Mouse (Mus musculus) midbrain, embryonic 12.5 days (tissue): ENCODE results near the gene Hmgcs2. TPM values are rescaled to one million over a fixed set of nuclear protein-coding genes. Genes with fewer than 3 reads are reported as not detected.
"Not testable (repeated sequence)": the region's sequence is repeated elsewhere in the genome, so short reads cannot be mapped to it uniquely, and the experiment has no call there.

Experiments used
- ATAC-seq: fragments of 200-750 bp; cut with Nextera tagmentation; 2 replicates; pipeline ENCODE4 v1.8.0; 2017; ENCODE audit warnings: low read depth, moderate TSS enrichment, moderate library complexity; ENCODE audit not compliant: low FRiP score
- H3K27ac ChIP-seq: fragments of 300-500 bp; sonication (generic); replicated peaks from 2 replicates; pipeline ENCODE4 v1.5.1; 2016; ENCODE audit warnings: mild to moderate bottlenecking
- H3K27me3 ChIP-seq: fragments of 300-500 bp; sonication (generic); 2 replicates; pipeline ENCODE4 v1.6.1; 2016; ENCODE audit warnings: mild to moderate bottlenecking
- H3K36me3 ChIP-seq: fragments of 300-500 bp; sonication (generic); 2 replicates; pipeline ENCODE4 v1.6.1; 2016
- H3K4me1 ChIP-seq: fragments of 300-500 bp; sonication (generic); 2 replicates; pipeline ENCODE4 v1.6.1; 2016
- H3K4me2 ChIP-seq: fragments of 300-500 bp; sonication (generic); replicated peaks from 2 replicates; pipeline ENCODE4 v1.6.1; 2016; ENCODE audit warnings: mild to moderate bottlenecking, moderate library complexity
- H3K4me3 ChIP-seq: fragments of 300-500 bp; sonication (generic); 2 replicates; pipeline ENCODE4 v1.5.1; 2016; ENCODE audit warnings: mild to moderate bottlenecking
- H3K9ac ChIP-seq: fragments of 300-500 bp; sonication (generic); replicated peaks from 2 replicates; pipeline ENCODE4 v1.6.1; 2016; ENCODE audit warnings: mild to moderate bottlenecking, moderate library complexity
- H3K9me3 ChIP-seq: fragments of 300-500 bp; sonication (generic); 2 replicates; pipeline ENCODE4 v1.6.1; 2016; ENCODE audit warnings: mild to moderate bottlenecking
- WGBS: fragments of 180-500 bp; shearing (Covaris S2); methylation state at CpG from one replicate; pipeline ENCODE4 v1.1.7; 2016; 5-methylcytosine and 5-hydroxymethylcytosine counted together
- polyA plus RNA-seq: library from polyadenylated mRNA; unstranded; fragments of >200 nt; fragmentation: Nextera tagmentation; extraction: Ambion mirVana; gene quantifications from 2 replicates; pipeline ENCODE4 v1.2.1, GENCODE M21; 2016

The Hmgcs2 gene
- polyA plus RNA-seq, 1 experiment from 2014 or later = 5.0 TPM

- no peaks in the 10 kb centered on the region for H3K27me3 ChIP-seq
- no peak overlapping the region for H3K4me2 ChIP-seq
- H3K4me3 ChIP-seq = no peak overlapping the region
- H3K27ac ChIP-seq = peak overlapping the region; percentile 87
- H3K9ac ChIP-seq = no peak overlapping the region
- H3K4me1 ChIP-seq = peaks cover 30% of the 10 kb centered on the region
- no peaks in the 10 kb centered on the region for H3K9me3 ChIP-seq
- WGBS = 7% methylated on average over 2 of the region's 2 CpGs
- peaks cover 34% of the 10 kb centered on the region for H3K36me3 ChIP-seq
- ATAC-seq = peak; percentile 88
These were observed 39.0 kb downstream of the Hmgcs2 start for GRCm38 (mm10) chr3:98319190-98319589.

GRCm38 (mm10) chr3:98322209-98322608 lies 42.0 kb downstream of the Hmgcs2 start:
- Histone ChIP-seq H3K4me1 (peaks cover 30% of the 10 kb centered on the region), H3K36me3 (peaks cover 55% of the 10 kb centered on the region), H3K9me3 (no peaks in the 10 kb centered on the region), H3K4me3 (no peak overlapping the region), H3K27ac (no peak overlapping the region), H3K27me3 (no peaks in the 10 kb centered on the region), H3K9ac (no peak overlapping the region), H3K4me2 (no peak overlapping the region)
- no peak for ATAC-seq
- WGBS = 95% methylated on average over 5 of the region's 5 CpGs

- Histone ChIP-seq H3K27me3 (no peaks in the 10 kb centered on the region), H3K36me3 (peaks cover 64% of the 10 kb centered on the region), H3K4me3 (no peak overlapping the region), H3K9me3 (no peaks in the 10 kb centered on the region), H3K27ac (peak overlapping the region; percentile 7; the same call in 1 of the 2 replicates), H3K4me2 (no peak overlapping the region), H3K4me1 (peaks cover 13% of the 10 kb centered on the region), H3K9ac (no peak overlapping the region)
- WGBS = 68% methylated on average over 9 of the region's 9 CpGs
- ATAC-seq = no peak
These were observed 44.0 kb downstream of the Hmgcs2 start for GRCm38 (mm10) chr3:98324235-98324634.

- peaks cover 37% of the 10 kb centered on the region for H3K4me1 ChIP-seq
- no peak overlapping the region for H3K9ac ChIP-seq
- H3K4me2 ChIP-seq = no peak overlapping the region
- no peak overlapping the region for H3K27ac ChIP-seq
- no peaks in the 10 kb centered on the region for H3K9me3 ChIP-seq
- peaks cover 49% of the 10 kb centered on the region for H3K36me3 ChIP-seq
- no peak for ATAC-seq
- H3K4me3 ChIP-seq = no peak overlapping the region
- H3K27me3 ChIP-seq = no peaks in the 10 kb centered on the region
- WGBS = 78% methylated on average over 2 of the region's 2 CpGs
These were observed 53.8 kb downstream of the Hmgcs2 start for GRCm38 (mm10) chr3:98334010-98334409.

GRCm38 (mm10) chr3:98335331-98335730 lies 55.1 kb downstream of the Hmgcs2 start:
- Histone ChIP-seq H3K9me3 (no peaks in the 10 kb centered on the region), H3K4me1 (peaks cover 37% of the 10 kb centered on the region), H3K27ac (no peak overlapping the region), H3K27me3 (no peaks in the 10 kb centered on the region), H3K36me3 (peaks cover 41% of the 10 kb centered on the region), H3K9ac (no peak overlapping the region), H3K4me2 (no peak overlapping the region), H3K4me3 (no peak overlapping the region)
- ATAC-seq = no peak

- ATAC-seq = no peak
- H3K9me3 ChIP-seq = no peaks in the 10 kb centered on the region
- no peaks in the 10 kb centered on the region for H3K27me3 ChIP-seq
- no peak overlapping the region for H3K4me3 ChIP-seq
- H3K9ac ChIP-seq = no peak overlapping the region
- peaks cover 37% of the 10 kb centered on the region for H3K4me1 ChIP-seq
- 78% methylated on average over 7 of the region's 7 CpGs for WGBS
- no peak overlapping the region for H3K27ac ChIP-seq
- H3K4me2 ChIP-seq = no peak overlapping the region
- peaks cover 36% of the 10 kb centered on the region for H3K36me3 ChIP-seq
These were observed 55.7 kb downstream of the Hmgcs2 start for GRCm38 (mm10) chr3:98335886-98336285.

- H3K4me3 ChIP-seq = peak overlapping the region; percentile 72; the same call in 1 of the 2 replicates
- 64% methylated on average over 22 of the region's 22 CpGs for WGBS
- no peaks in the 10 kb centered on the region for H3K27me3 ChIP-seq
- H3K36me3 ChIP-seq = peaks cover 26% of the 10 kb centered on the region
- peak overlapping the region; percentile 98 for H3K4me2 ChIP-seq
- no peaks in the 10 kb centered on the region for H3K9me3 ChIP-seq
- ATAC-seq = no peak
- H3K27ac ChIP-seq = 0 out of 2 replicates have a peak overlapping the region, but pooled peaks have one; percentile 20
- peaks cover 37% of the 10 kb centered on the region for H3K4me1 ChIP-seq
- H3K9ac ChIP-seq = 0 out of 2 replicates have a peak overlapping the region, but pooled peaks have one; percentile 2
These were observed 56.7 kb downstream of the Hmgcs2 start for GRCm38 (mm10) chr3:98336661-98337654.

GRCm38 (mm10) chr3:98338584-98339041 lies 58.4 kb downstream of the Hmgcs2 start:
- Histone ChIP-seq H3K4me2 (peak overlapping the region; percentile 98), H3K36me3 (peaks cover 11% of the 10 kb centered on the region; the same call in 1 of the 2 replicates), H3K9ac (peak overlapping the region; percentile 82), H3K27me3 (no peaks in the 10 kb centered on the region), H3K9me3 (no peaks in the 10 kb centered on the region), H3K4me1 (peaks cover 37% of the 10 kb centered on the region), H3K4me3 (peak overlapping the region; percentile 72), H3K27ac (0 out of 2 replicates have a peak overlapping the region, but pooled peaks have one; percentile 65)
- ATAC-seq = 0 out of 2 replicates have a peak, but pooled peaks have one; percentile 38
- WGBS = 3% methylated on average over 15 of the region's 15 CpGs

GRCm38 (mm10) chr3:98339097-98339705 lies 59.0 kb downstream of the Hmgcs2 start:
- peak; percentile 70 for ATAC-seq
- Histone ChIP-seq H3K9ac (peak overlapping the region; percentile 82), H3K4me1 (peaks cover 37% of the 10 kb centered on the region), H3K4me3 (peak overlapping the region; percentile 72), H3K27me3 (no peaks in the 10 kb centered on the region), H3K4me2 (peak overlapping the region; percentile 98), H3K27ac (peak overlapping the region; percentile 65), H3K9me3 (no peaks in the 10 kb centered on the region), H3K36me3 (peaks cover 6% of the 10 kb centered on the region; the same call in 1 of the 2 replicates)
- WGBS = under 1% methylated on average over 41 of the region's 46 CpGs

GRCm38 (mm10) chr3:98339706-98340109 lies 59.5 kb downstream of the Hmgcs2 start, which contains the start of gene Phgdh:
Gene Phgdh (minus strand): TSS chr3:98339990.
- peak; percentile 81 for ATAC-seq
- Histone ChIP-seq H3K27ac (peak within 1 kb of the TSS; percentile 65), H3K9ac (peak within 1 kb of the TSS; percentile 82), H3K4me2 (peak within 1 kb of the TSS; percentile 98), H3K4me1 (peaks cover 37% of the 10 kb centered on the region), H3K4me3 (peak within 1 kb of the TSS; percentile 72)
- H3K36me3 ChIP-seq, H3K9me3 ChIP-seq, H3K27me3 ChIP-seq: not testable (repeated sequence)
- 0% methylated on average over 10 of the region's 10 CpGs for WGBS

GRCm38 (mm10) chr3:98340818-98341594 lies 60.8 kb downstream of the Hmgcs2 start:
- 83% methylated on average over 17 of the region's 17 CpGs for WGBS
- Histone ChIP-seq H3K27ac (no peak overlapping the region), H3K36me3 (no peaks in the 10 kb centered on the region), H3K9me3 (no peaks in the 10 kb centered on the region), H3K9ac (no peak overlapping the region), H3K27me3 (no peaks in the 10 kb centered on the region), H3K4me3 (no peak overlapping the region), H3K4me1 (peaks cover 28% of the 10 kb centered on the region), H3K4me2 (no peak overlapping the region)
- no peak for ATAC-seq
